Mouse (Mus musculus): ENCODE results near the gene Cacng2. TPM values are rescaled to one million over a fixed set of nuclear protein-coding genes. Genes with fewer than 3 reads are reported as not detected.

Gene Cacng2
- not detected in 2 replicates for polyA plus RNA-seq (2012)

GRCm38 (mm10) chr15:78119704-78120103 lies at the start of gene Cacng2:
Gene Cacng2, minus strand, starts transcription at chr15:78120028.
- no peak for TF ChIP-seq GATA1 (IDR thresholded peaks at IDR 0.05; ENCODE audit: low read length)

GRCm38 (mm10) chr15:78169566-78169965 lies 49.7 kb upstream of the Cacng2 start:
- no peak for TF ChIP-seq GATA1 (IDR thresholded peaks at IDR 0.05; ENCODE audit: low read length)

- no peak for TF ChIP-seq GATA1 (IDR thresholded peaks at IDR 0.05; ENCODE audit: low read length)
Measured at GRCm38 (mm10) chr15:78165292-78165691, 45.5 kb upstream of the Cacng2 start.

- TF ChIP-seq GATA1 (IDR thresholded peaks at IDR 0.05; ENCODE audit: low read length) = no peak
Measured at GRCm38 (mm10) chr15:78164466-78164865, 44.6 kb upstream of the Cacng2 start.

GRCm38 (mm10) chr15:78161946-78162345 lies 42.1 kb upstream of the Cacng2 start:
- no peak for TF ChIP-seq GATA1 (IDR thresholded peaks at IDR 0.05; ENCODE audit: low read length)

- TF ChIP-seq GATA1 (IDR thresholded peaks at IDR 0.05; ENCODE audit: low read length) = no peak
Measured at GRCm38 (mm10) chr15:78158335-78158734, 38.5 kb upstream of the Cacng2 start.

- TF ChIP-seq GATA1 (IDR thresholded peaks at IDR 0.05; ENCODE audit: low read length) = no peak
Measured at GRCm38 (mm10) chr15:78157824-78158223, 38.0 kb upstream of the Cacng2 start.

GRCm38 (mm10) chr15:78157330-78157729 lies 37.5 kb upstream of the Cacng2 start:
- TF ChIP-seq GATA1 (IDR thresholded peaks at IDR 0.05; ENCODE audit: low read length) = no peak

GRCm38 (mm10) chr15:78155421-78155820 lies 35.6 kb upstream of the Cacng2 start:
- no peak for TF ChIP-seq GATA1 (IDR thresholded peaks at IDR 0.05; ENCODE audit: low read length)

- no peak for TF ChIP-seq GATA1 (IDR thresholded peaks at IDR 0.05; ENCODE audit: low read length)
Measured at GRCm38 (mm10) chr15:78153045-78153775, 33.4 kb upstream of the Cacng2 start.

- TF ChIP-seq GATA1 (IDR thresholded peaks at IDR 0.05; ENCODE audit: low read length) = no peak
Measured at GRCm38 (mm10) chr15:78148565-78148964, 28.7 kb upstream of the Cacng2 start.

- TF ChIP-seq GATA1 (IDR thresholded peaks at IDR 0.05; ENCODE audit: low read length) = no peak
Measured at GRCm38 (mm10) chr15:78140226-78140625, 20.4 kb upstream of the Cacng2 start.

GRCm38 (mm10) chr15:78134606-78135005 lies 14.8 kb upstream of the Cacng2 start:
- TF ChIP-seq GATA1 (IDR thresholded peaks at IDR 0.05; ENCODE audit: low read length) = no peak

GRCm38 (mm10) chr15:78133389-78133788 lies 13.6 kb upstream of the Cacng2 start:
- no peak for TF ChIP-seq GATA1 (IDR thresholded peaks at IDR 0.05; ENCODE audit: low read length)

- no peak for TF ChIP-seq GATA1 (IDR thresholded peaks at IDR 0.05; ENCODE audit: low read length)
Measured at GRCm38 (mm10) chr15:78119248-78119647, 580 bp downstream of the Cacng2 start.

GRCm38 (mm10) chr15:78118275-78118995 lies 1.4 kb downstream of the Cacng2 start:
- no peak for TF ChIP-seq GATA1 (IDR thresholded peaks at IDR 0.05; ENCODE audit: low read length)

GRCm38 (mm10) chr15:78117731-78118130 lies 2.1 kb downstream of the Cacng2 start:
- no peak for TF ChIP-seq GATA1 (IDR thresholded peaks at IDR 0.05; ENCODE audit: low read length)

Measured in G1E-ER4 (cell line).